ENCODE assay signal across 15 mouse cellular contexts in genomic region chr7:95082248-95082647, GRCm38 (mm10).
DNase-seq lines count a peak whose midpoint lies in the region; ATAC-seq and TF ChIP-seq lines count a peak whose summit lies in the region.
"Had no signal": no experiment of that assay in that cellular context is flagged by ENCODE, and none has a peak within 500 bp of the region (broad histone marks: within the 10 kb centered on the region; RNA-seq: fewer than 3 reads in every experiment).

No protein-coding gene starts in this region.

- H3K4me1 ChIP-seq in forebrain, embryonic 16.5 days (replicated peaks; ENCODE audit: control insufficient read depth, insufficient read depth, low read length): no peaks in the 10 kb centered on the region
- H3K4me1 ChIP-seq in forebrain, embryonic 10.5 days: no peaks in the 10 kb centered on the region
- H3K4me1 ChIP-seq in hindbrain, postnatal 0 days (ENCODE audit: insufficient read depth, low read length): no peaks in the 10 kb centered on the region
- H3K4me1 ChIP-seq in hindbrain, embryonic 12.5 days: no peaks in the 10 kb centered on the region
- H3K4me1 ChIP-seq: liver, embryonic 15.5 days; neural tube, embryonic 15.5 days had no signal

- no peaks in the 10 kb centered on the region for H3K36me3 ChIP-seq in forebrain, embryonic 16.5 days (ENCODE audit: control insufficient read depth, insufficient read depth)
- H3K36me3 ChIP-seq in forebrain, embryonic 10.5 days (replicated peaks): no peaks in the 10 kb centered on the region
- H3K36me3 ChIP-seq in hindbrain, postnatal 0 days (ENCODE audit: insufficient read depth, low read length): no peaks in the 10 kb centered on the region
- H3K36me3 ChIP-seq in hindbrain, embryonic 12.5 days: no peaks in the 10 kb centered on the region
- H3K36me3 ChIP-seq: liver, embryonic 15.5 days; neural tube, embryonic 15.5 days had no signal

- ATAC-seq in forebrain, embryonic 16.5 days: peak; percentile 57
- peak; percentile 62 for ATAC-seq in hindbrain, postnatal 0 days
- no peak for ATAC-seq in hindbrain, embryonic 12.5 days (ENCODE audit: low FRiP score)
- ATAC-seq: midbrain, embryonic 16.5 days had no signal

- intact Hi-C loops in heart, postnatal 25 days (cut with DNase I): no loop called here

- no peak overlapping the region for H3K27ac ChIP-seq in forebrain, embryonic 16.5 days (ENCODE audit: low read length)
- no peak overlapping the region for H3K27ac ChIP-seq in forebrain, embryonic 10.5 days
- no peak overlapping the region for H3K27ac ChIP-seq in hindbrain, postnatal 0 days
- no peak overlapping the region for H3K27ac ChIP-seq in hindbrain, embryonic 12.5 days
- H3K27ac ChIP-seq: liver, embryonic 15.5 days; neural tube, embryonic 15.5 days had no signal

- no peak overlapping the region for H3K4me3 ChIP-seq in forebrain, embryonic 16.5 days (replicated peaks; ENCODE audit: low read length)
- H3K4me3 ChIP-seq in forebrain, embryonic 10.5 days: no peak overlapping the region
- no peak overlapping the region for H3K4me3 ChIP-seq in hindbrain, postnatal 0 days (ENCODE audit: low read length)
- no peak overlapping the region for H3K4me3 ChIP-seq in hindbrain, embryonic 12.5 days
- H3K4me3 ChIP-seq: liver, embryonic 15.5 days; neural tube, embryonic 15.5 days had no signal

- TF ChIP-seq CTCF in hindbrain, postnatal 0 days (IDR thresholded peaks at IDR 0.05; ENCODE audit: low read depth): no peak
- TF ChIP-seq CTCF in brain, embryonic 14.5 days (IDR thresholded peaks at IDR 0.05; ENCODE audit: borderline replicate concordance, extremely low read depth, insufficient read depth, insufficient read length): no peak

- no peak for TF ChIP-seq POLR2A in brain, embryonic 14.5 days (IDR thresholded peaks at IDR 0.05; ENCODE audit: borderline replicate concordance, extremely low read depth, insufficient read depth, insufficient read length, poor library complexity, severe bottlenecking)

- no peak overlapping the region for H3K4me2 ChIP-seq in forebrain, embryonic 16.5 days (ENCODE audit: low read length)
- H3K4me2 ChIP-seq in hindbrain, postnatal 0 days (ENCODE audit: low read depth, low read length): no peak overlapping the region
- no peak overlapping the region for H3K4me2 ChIP-seq in hindbrain, embryonic 12.5 days (replicated peaks)
- H3K4me2 ChIP-seq: liver, embryonic 15.5 days; neural tube, embryonic 15.5 days had no signal

- no peak for DNase-seq in forebrain, embryonic 10.5 days (ENCODE audit: extremely low spot score, low spot score)
- peak; percentile 25 for DNase-seq in hindbrain, postnatal 0 days (ENCODE audit: low spot score)
- peak; percentile 53 for DNase-seq in brain, embryonic 14.5 days (ENCODE audit: low read depth)
- DNase-seq in heart, postnatal 25 days (ENCODE audit: low spot score): peak; percentile 5
- no peak for DNase-seq in lung, postnatal 36 days
- DNase-seq: gastrocnemius, postnatal 36 days; kidney, postnatal 10 days; lung, postnatal 4 days; right cerebral cortex, postnatal 25 days; thymus, postnatal 36 days had no signal

- no peaks in the 10 kb centered on the region for H3K27me3 ChIP-seq in forebrain, embryonic 16.5 days (replicated peaks; ENCODE audit: control insufficient read depth, insufficient read depth, low read length)
- H3K27me3 ChIP-seq in forebrain, embryonic 10.5 days (ENCODE audit: poor library complexity, severe bottlenecking): no peaks in the 10 kb centered on the region
- no peaks in the 10 kb centered on the region for H3K27me3 ChIP-seq in hindbrain, postnatal 0 days (ENCODE audit: insufficient read depth, low read length)
- no peaks in the 10 kb centered on the region for H3K27me3 ChIP-seq in hindbrain, embryonic 12.5 days
- H3K27me3 ChIP-seq: liver, embryonic 15.5 days; neural tube, embryonic 15.5 days had no signal

- no peaks in the 10 kb centered on the region for H3K9me3 ChIP-seq in forebrain, embryonic 16.5 days (ENCODE audit: control insufficient read depth, low read length)
- no peaks in the 10 kb centered on the region for H3K9me3 ChIP-seq in forebrain, embryonic 10.5 days
- H3K9me3 ChIP-seq in hindbrain, postnatal 0 days (ENCODE audit: low read length): no peaks in the 10 kb centered on the region
- no peaks in the 10 kb centered on the region for H3K9me3 ChIP-seq in hindbrain, embryonic 12.5 days (replicated peaks)
- H3K9me3 ChIP-seq: liver, embryonic 15.5 days; neural tube, embryonic 15.5 days had no signal

- H3K9ac ChIP-seq in forebrain, embryonic 16.5 days (replicated peaks; ENCODE audit: low read depth, low read length): no peak overlapping the region
- no peak overlapping the region for H3K9ac ChIP-seq in hindbrain, postnatal 0 days (replicated peaks; ENCODE audit: low read length)
- no peak overlapping the region for H3K9ac ChIP-seq in hindbrain, embryonic 12.5 days
- H3K9ac ChIP-seq: liver, embryonic 15.5 days; neural tube, embryonic 15.5 days had no signal

Comparison
In these comparisons a context has a peak if more than half of its experiments do, and no peak if none do; other contexts are left out.
1. DNase-seq: peak in hindbrain, postnatal 0 days (single experiment), brain, embryonic 14.5 days (single experiment) and heart, postnatal 25 days (single experiment); none in forebrain, embryonic 10.5 days (single experiment) and lung, postnatal 36 days (single experiment).